Mouse (Mus musculus): ENCODE results near the gene Xpnpep1. TPM values are rescaled to one million over a fixed set of nuclear protein-coding genes. Genes with fewer than 3 reads are reported as not detected.

The Xpnpep1 gene
- polyA plus RNA-seq, 1 experiment from 2014 or later = 169 TPM

DNA sequence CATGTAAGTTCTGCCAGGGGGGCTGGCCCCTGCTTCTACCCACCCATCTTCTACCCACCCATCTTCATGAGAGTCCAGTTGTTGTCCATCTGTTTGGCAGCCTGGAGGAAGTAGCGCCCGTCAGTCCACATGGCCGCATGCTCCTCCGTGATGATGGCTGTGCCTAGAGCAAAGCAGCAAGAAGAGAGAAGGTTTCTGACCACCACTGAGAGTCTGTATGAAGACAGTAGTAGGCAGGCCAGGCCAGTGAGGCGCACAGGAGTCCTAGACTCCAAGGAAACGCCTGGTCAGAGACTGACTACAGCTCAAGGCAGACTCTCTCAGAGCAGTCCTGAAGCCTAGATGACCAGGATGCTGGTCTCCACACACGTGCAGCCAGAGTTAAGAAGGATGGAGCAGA, 26.7 kb downstream of the Xpnpep1 start:
- H3K4me3 ChIP-seq (ENCODE audit: low read length) = no peak overlapping the region
- WGBS = 87% methylated on average over 7 of the region's 7 CpGs

DNA sequence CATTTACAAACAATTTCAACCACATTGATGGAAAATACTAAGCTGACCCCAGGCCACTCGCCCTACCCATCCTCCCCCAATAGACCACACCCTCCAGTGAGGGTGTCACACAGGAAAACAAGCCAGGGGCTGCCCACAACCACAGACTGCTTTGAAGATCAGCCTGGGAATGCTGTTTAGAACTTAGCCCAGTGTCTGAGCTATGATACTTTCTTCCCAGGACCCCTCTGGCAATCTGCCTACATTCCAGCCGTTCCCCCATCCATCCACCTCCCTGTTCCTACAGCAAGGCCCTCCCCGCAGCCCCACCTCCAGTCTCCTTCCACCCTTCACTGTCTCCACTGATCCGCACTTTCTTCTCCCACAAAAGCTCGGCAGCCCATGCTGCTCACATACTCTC, 29.1 kb downstream of the Xpnpep1 start:
- Histone ChIP-seq H3K27me3 (ENCODE audit: control insufficient read depth, insufficient read depth, low read depth, low read length) (no peaks in the 10 kb centered on the region), H3K27ac (ENCODE audit: low read length) (no peak overlapping the region), H3K9ac (ENCODE audit: low read length) (no peak overlapping the region), H3K4me2 (ENCODE audit: low read depth, low read length) (no peak overlapping the region), H3K9me3 (ENCODE audit: control insufficient read depth, low read length) (no peaks in the 10 kb centered on the region), H3K36me3 (ENCODE audit: control insufficient read depth, insufficient read depth, low read length) (peaks cover 12% of the 10 kb centered on the region), H3K4me3 (ENCODE audit: low read length) (no peak overlapping the region), H3K4me1 (replicated peaks; ENCODE audit: control insufficient read depth, insufficient read depth, low read length) (peaks cover 41% of the 10 kb centered on the region)
- 40% methylated on average over 5 of the region's 5 CpGs for WGBS
- ATAC-seq (ENCODE audit: low read depth) = peak; percentile 37; the same call in 1 of the 2 replicates

More for the DNA sequence above, 26.7 kb downstream of the Xpnpep1 start:
- H3K9ac ChIP-seq (ENCODE audit: low read length) = no peak overlapping the region
- no peaks in the 10 kb centered on the region for H3K27me3 ChIP-seq (ENCODE audit: control insufficient read depth, insufficient read depth, low read depth, low read length)
- peaks cover 8% of the 10 kb centered on the region for H3K36me3 ChIP-seq (ENCODE audit: control insufficient read depth, insufficient read depth, low read length)
- H3K27ac ChIP-seq (ENCODE audit: low read length) = no peak overlapping the region
- no peak for ATAC-seq (ENCODE audit: low read depth)
- peaks cover 40% of the 10 kb centered on the region for H3K4me1 ChIP-seq (replicated peaks; ENCODE audit: control insufficient read depth, insufficient read depth, low read length)
- H3K9me3 ChIP-seq (ENCODE audit: control insufficient read depth, low read length) = no peaks in the 10 kb centered on the region
- H3K4me2 ChIP-seq (ENCODE audit: low read depth, low read length) = no peak overlapping the region

DNA sequence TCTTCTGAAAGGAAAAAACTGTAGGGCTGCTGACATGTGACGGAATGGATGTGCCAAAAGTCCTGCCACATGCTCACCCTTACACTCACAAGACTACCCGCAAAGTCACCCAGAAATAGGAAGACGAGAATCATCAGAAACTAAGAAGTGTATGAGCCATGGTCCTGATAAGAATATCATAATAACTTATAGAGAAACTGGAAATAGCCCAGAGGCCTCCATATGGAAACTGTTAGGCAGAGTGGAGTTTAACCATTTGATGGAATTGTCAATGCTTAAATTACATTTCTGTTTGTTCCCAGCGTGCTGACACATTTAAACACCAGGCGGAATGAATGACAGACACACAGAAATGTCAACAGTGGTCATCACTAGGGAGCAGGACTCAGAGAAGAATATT, 31.1 kb downstream of the Xpnpep1 start:
- Histone ChIP-seq H3K4me2 (ENCODE audit: low read depth, low read length) (no peak overlapping the region), H3K4me1 (replicated peaks; ENCODE audit: control insufficient read depth, insufficient read depth, low read length) (peaks cover 41% of the 10 kb centered on the region), H3K36me3 (ENCODE audit: control insufficient read depth, insufficient read depth, low read length) (peaks cover 20% of the 10 kb centered on the region), H3K9me3 (ENCODE audit: control insufficient read depth, low read length) (no peaks in the 10 kb centered on the region), H3K4me3 (ENCODE audit: low read length) (no peak overlapping the region), H3K27me3 (ENCODE audit: control insufficient read depth, insufficient read depth, low read depth, low read length) (no peaks in the 10 kb centered on the region), H3K27ac (ENCODE audit: low read length) (peak overlapping the region; percentile 77), H3K9ac (ENCODE audit: low read length) (peak overlapping the region; percentile 8; the same call in 1 of the 2 replicates)
- WGBS = 45% methylated on average over 5 of the region's 5 CpGs
- no peak for ATAC-seq (ENCODE audit: low read depth)

DNA sequence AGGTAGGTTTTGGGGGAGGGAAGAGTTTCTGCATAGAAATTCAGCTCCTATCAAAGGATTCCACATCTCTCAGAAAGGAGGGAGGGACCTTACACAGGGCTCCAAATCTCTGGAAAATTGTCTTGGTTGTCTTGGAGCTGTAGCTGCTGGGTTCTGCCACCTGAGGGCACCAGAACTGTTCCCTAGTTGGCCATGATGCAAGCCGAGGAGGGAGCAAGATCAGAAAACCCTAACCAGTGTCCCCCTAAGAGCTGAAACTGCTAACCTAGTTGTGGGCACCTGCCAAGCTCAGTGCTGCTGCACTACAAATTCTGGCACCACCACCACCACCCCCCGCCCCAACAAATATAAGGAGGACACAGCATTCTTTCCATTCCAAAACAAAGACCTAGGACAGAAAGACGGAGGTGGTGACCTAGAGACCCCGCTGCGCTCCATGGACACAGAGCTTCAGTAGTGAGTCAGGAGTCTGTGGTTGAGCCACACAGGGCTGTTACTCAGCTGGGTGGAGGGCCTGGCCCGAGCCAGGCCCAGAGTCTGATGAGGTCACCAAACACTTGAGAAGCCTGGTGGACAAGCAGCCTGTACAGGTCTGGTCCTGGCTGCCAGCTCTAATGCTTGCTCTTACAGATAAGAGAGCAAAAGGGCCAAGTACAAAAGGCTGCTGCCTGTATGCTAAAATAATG, 31.9 kb downstream of the Xpnpep1 start:
- 39% methylated on average over 6 of the region's 6 CpGs for WGBS
- Histone ChIP-seq H3K9ac (ENCODE audit: low read length) (no peak overlapping the region), H3K27me3 (ENCODE audit: control insufficient read depth, insufficient read depth, low read depth, low read length) (no peaks in the 10 kb centered on the region), H3K4me3 (ENCODE audit: low read length) (no peak overlapping the region), H3K9me3 (ENCODE audit: control insufficient read depth, low read length) (no peaks in the 10 kb centered on the region), H3K27ac (ENCODE audit: low read length) (peak overlapping the region; percentile 77), H3K4me1 (replicated peaks; ENCODE audit: control insufficient read depth, insufficient read depth, low read length) (peaks cover 41% of the 10 kb centered on the region), H3K36me3 (ENCODE audit: control insufficient read depth, insufficient read depth, low read length) (peaks cover 20% of the 10 kb centered on the region), H3K4me2 (ENCODE audit: low read depth, low read length) (0 out of 2 replicates have a peak overlapping the region, but pooled peaks have one; percentile 16)
- ATAC-seq (ENCODE audit: low read depth) = peak; percentile 91

DNA sequence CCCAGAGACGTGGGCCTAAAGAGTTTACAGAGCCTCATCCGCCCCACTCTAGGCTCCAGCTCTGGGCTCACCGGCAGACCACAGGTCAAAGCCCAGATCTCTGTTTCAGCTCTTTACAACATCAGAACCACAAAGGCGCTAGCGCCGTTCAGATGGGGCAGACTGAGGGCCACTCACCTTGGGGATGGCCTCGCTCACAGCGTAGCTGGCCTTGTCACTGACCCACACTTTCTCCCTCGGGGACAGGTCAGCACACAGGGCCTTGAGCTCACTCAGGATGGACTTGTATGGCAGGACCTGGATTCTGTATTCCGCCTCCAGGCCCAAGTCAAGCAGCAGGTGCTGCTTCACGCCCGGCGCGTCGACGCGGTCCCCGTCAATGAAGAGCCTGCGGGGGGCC, 34.0 kb downstream of the Xpnpep1 start:
- Histone ChIP-seq H3K9me3 (ENCODE audit: control insufficient read depth, low read length) (no peaks in the 10 kb centered on the region), H3K36me3 (ENCODE audit: control insufficient read depth, insufficient read depth, low read length) (peaks cover 33% of the 10 kb centered on the region), H3K4me1 (replicated peaks; ENCODE audit: control insufficient read depth, insufficient read depth, low read length) (peaks cover 32% of the 10 kb centered on the region), H3K9ac (ENCODE audit: low read length) (no peak overlapping the region), H3K4me3 (ENCODE audit: low read length) (no peak overlapping the region), H3K4me2 (ENCODE audit: low read depth, low read length) (no peak overlapping the region), H3K27ac (ENCODE audit: low read length) (no peak overlapping the region), H3K27me3 (ENCODE audit: control insufficient read depth, insufficient read depth, low read depth, low read length) (no peaks in the 10 kb centered on the region)
- 91% methylated on average over 19 of the region's 19 CpGs for WGBS
- ATAC-seq (ENCODE audit: low read depth) = no peak

DNA sequence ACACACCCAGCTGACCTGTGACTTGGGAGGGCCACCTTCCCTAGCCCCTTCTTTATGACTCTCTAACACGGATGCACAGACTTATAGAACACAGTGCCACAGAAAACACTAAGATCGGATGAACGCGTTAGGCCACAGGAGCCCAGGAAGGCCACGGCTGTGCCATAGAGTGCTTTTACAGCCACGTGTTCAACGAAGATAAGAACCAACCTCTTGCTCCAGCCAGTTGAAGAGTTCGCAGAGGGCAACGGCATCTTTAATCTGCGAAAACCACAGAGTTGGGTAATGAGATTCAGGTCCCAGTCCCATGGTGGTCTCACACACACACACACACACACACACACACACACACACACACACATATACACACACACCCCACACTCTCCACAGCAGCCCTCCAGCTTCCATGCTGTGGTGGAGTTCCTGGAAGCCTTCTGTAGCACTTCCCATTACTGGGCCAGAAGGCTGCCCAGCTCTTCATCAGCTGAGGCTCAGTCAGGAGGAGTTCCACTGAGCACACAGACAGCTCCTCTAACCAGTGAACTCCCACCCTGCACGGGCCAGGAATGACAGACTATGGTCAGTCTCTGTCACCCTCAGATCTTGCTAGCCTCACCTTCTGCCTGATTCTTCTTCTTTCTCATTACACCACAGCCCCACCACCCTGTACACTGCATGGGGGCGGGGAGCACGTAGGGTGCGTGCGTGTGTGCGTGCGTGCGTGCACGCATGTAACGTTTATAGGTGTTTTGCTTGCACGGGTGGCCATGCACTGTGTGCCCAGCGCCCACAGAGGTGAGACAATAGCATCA, 36.3 kb downstream of the Xpnpep1 start:
- H3K36me3 ChIP-seq (ENCODE audit: control insufficient read depth, insufficient read depth, low read length) = peaks cover 41% of the 10 kb centered on the region
- H3K27ac ChIP-seq (ENCODE audit: low read length) = no peak overlapping the region
- no peak overlapping the region for H3K4me3 ChIP-seq (ENCODE audit: low read length)
- H3K27me3 ChIP-seq (ENCODE audit: control insufficient read depth, insufficient read depth, low read depth, low read length) = no peaks in the 10 kb centered on the region
- H3K9ac ChIP-seq (ENCODE audit: low read length) = no peak overlapping the region
- 89% methylated on average over 22 of the region's 22 CpGs for WGBS
- H3K4me1 ChIP-seq (replicated peaks; ENCODE audit: control insufficient read depth, insufficient read depth, low read length) = peaks cover 11% of the 10 kb centered on the region
- no peak overlapping the region for H3K4me2 ChIP-seq (ENCODE audit: low read depth, low read length)
- ATAC-seq (ENCODE audit: low read depth) = no peak
- H3K9me3 ChIP-seq (ENCODE audit: control insufficient read depth, low read length) = no peaks in the 10 kb centered on the region

DNA sequence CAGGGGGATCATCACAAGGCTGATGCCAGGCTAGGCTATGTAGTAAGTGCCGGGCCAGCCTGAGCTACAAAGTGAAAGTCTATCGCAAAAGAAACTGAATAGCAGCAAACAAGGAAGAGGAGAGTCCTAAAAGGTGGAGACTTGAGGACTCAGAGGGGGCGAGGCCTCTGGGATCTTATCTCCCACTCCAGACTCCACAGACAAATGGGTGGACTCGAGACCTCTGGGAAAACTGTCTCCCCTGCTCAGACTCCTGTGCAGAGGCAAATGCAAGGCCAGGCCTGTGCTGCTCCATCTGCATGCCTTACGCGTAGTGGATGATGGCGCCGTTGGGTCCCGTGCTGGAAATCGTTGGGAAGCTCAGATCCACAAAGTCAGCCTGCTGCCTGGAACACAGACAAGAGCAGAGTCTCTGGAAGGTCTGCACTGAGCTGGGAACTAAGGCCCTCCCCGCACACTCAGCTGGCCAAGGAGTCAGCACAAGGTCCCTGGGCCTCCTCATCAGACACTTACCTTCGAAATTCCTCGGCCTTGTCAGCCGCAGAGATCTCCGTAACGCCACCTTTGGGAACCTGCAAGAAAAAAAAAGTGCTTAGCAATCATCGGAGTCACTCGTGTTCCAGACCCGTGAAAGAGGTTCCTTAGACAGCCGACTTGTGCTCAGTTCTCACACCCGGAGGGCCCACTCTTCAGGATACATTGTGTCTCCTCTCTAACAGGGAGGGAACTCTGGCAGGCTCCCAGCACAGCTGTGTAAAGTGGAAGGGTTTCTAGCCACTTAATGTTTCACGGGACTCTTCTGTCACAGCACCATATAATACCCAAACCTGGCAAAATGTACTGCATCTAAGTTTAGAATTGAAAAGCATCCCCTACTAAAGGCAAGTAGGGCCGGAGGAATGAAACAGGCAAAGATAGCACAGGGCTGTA, 37.6 kb downstream of the Xpnpep1 start:
- ATAC-seq (ENCODE audit: low read depth) = peak; percentile 46; the same call in 1 of the 2 replicates
- WGBS = 67% methylated on average over 23 of the region's 23 CpGs

DNA sequence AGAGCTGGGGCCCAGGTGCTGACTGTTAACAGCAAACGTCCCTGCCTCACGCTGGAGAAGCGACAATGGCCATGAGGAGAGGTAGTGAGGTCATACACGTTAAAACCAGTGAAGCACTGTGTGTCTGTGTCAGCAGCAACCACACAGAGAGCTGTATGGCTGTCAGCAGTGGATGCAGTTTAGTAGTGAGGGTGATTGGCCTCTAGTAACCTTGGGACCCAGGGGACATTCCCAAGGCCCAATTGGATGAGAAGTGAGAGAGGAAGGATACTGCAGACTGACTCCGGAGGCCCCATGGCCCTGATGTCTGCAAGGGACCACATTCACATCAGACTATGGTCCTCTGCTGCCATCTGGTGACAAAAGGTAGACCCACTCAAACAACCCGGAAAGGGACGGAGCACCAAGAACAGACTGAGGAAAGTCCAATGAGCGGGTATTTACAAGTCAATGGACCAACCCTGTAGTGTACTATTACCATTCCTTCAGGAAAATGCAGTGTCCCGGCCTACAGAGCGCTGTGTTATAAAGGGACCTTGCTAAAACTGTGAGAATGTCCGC, 47.1 kb downstream of the Xpnpep1 start:
- Histone ChIP-seq H3K4me1 (replicated peaks; ENCODE audit: control insufficient read depth, insufficient read depth, low read length) (no peaks in the 10 kb centered on the region), H3K9ac (ENCODE audit: low read length) (no peak overlapping the region), H3K9me3 (ENCODE audit: control insufficient read depth, low read length) (no peaks in the 10 kb centered on the region), H3K27ac (ENCODE audit: low read length) (no peak overlapping the region), H3K36me3 (ENCODE audit: control insufficient read depth, insufficient read depth, low read length) (peaks cover 53% of the 10 kb centered on the region), H3K4me2 (ENCODE audit: low read depth, low read length) (no peak overlapping the region), H3K4me3 (ENCODE audit: low read length) (no peak overlapping the region), H3K27me3 (ENCODE audit: control insufficient read depth, insufficient read depth, low read depth, low read length) (no peaks in the 10 kb centered on the region)
- 72% methylated on average over 11 of the region's 11 CpGs for WGBS
- ATAC-seq (ENCODE audit: low read depth) = peak; percentile 65

More for the DNA sequence above, 37.6 kb downstream of the Xpnpep1 start:
- Histone ChIP-seq H3K27me3 (ENCODE audit: control insufficient read depth, insufficient read depth, low read depth, low read length) (no peaks in the 10 kb centered on the region), H3K4me2 (ENCODE audit: low read depth, low read length) (no peak overlapping the region), H3K36me3 (ENCODE audit: control insufficient read depth, insufficient read depth, low read length) (peaks cover 48% of the 10 kb centered on the region), H3K27ac (ENCODE audit: low read length) (no peak overlapping the region), H3K9ac (ENCODE audit: low read length) (no peak overlapping the region), H3K4me3 (ENCODE audit: low read length) (no peak overlapping the region), H3K9me3 (ENCODE audit: control insufficient read depth, low read length) (no peaks in the 10 kb centered on the region), H3K4me1 (replicated peaks; ENCODE audit: control insufficient read depth, insufficient read depth, low read length) (no peaks in the 10 kb centered on the region)
